Mouse (Mus musculus) left cerebral cortex, postnatal 10 days (tissue): ENCODE data around the gene Prim1. TPM values are rescaled to one million over a fixed set of nuclear protein-coding genes. Genes with fewer than 3 reads are reported as not detected.
"Not testable (repeated sequence)": the region's sequence is repeated elsewhere in the genome, so short reads cannot be mapped to it uniquely, and the experiment has no call there.

Source experiments
- DNase-seq, 2 experiments: peaks; one replicate each; pipeline ENCODE4 v3.0.0; 2021 to 2022; ENCODE audit warnings: low spot score in 2 of 2, mixed read lengths in 1 of 2; ENCODE audit errors: extremely low spot score in 1 of 2
- intact Hi-C: fragments of 180-260 bp; cut with DNase I; formaldehyde crosslinking; loops from one replicate; pipeline ENCODE4 v1.15.1; 2025
- total RNA-seq, 2 experiments: library from RNA; stranded (reverse); gene quantifications; 2 replicates each; pipeline ENCODE4 v1.2.3; 2021

The Prim1 gene
- total RNA-seq, 2 experiments from 2014 or later, result 10.5 to 10.9 TPM

- intact Hi-C loops, result no loop called here
- no peak for DNase-seq
These were observed 46.1 kb downstream of the Prim1 start for GRCm38 (mm10) chr10:128061109-128061508.

- DNase-seq, result no peak
- intact Hi-C loops, result no loop called here
These were observed 47.4 kb downstream of the Prim1 start for GRCm38 (mm10) chr10:128062221-128062989.

- intact Hi-C loops, result no loop called here
These were observed 51.1 kb downstream of the Prim1 start for GRCm38 (mm10) chr10:128066072-128066471.

GRCm38 (mm10) chr10:128069201-128069600 lies 54.2 kb downstream of the Prim1 start:
- intact Hi-C loops, result no loop called here
- DNase-seq, result no peak

More at GRCm38 (mm10) chr10:128066072-128066471, 51.1 kb downstream of the Prim1 start:
- no peak for DNase-seq

GRCm38 (mm10) chr10:128070432-128070831 lies 55.5 kb downstream of the Prim1 start:
- intact Hi-C loops, DNase-seq: not testable (repeated sequence)

GRCm38 (mm10) chr10:128078269-128078668 lies 63.3 kb downstream of the Prim1 start:
- DNase-seq, intact Hi-C loops: not testable (repeated sequence)

Other genes starting within 250 kb of the Prim1 start
- under 1 TPM; 0.47 to 0.66 TPM for gene Rdh9, start 238.8 kb upstream of the Prim1 start, total RNA-seq
- gene Rdh16, start 214.0 kb upstream of the Prim1 start, total RNA-seq, result under 1 TPM; 0.21 to 0.39 TPM
- not detected for gene Rdh19, start 165.2 kb upstream of the Prim1 start, total RNA-seq
- not detected for gene Rdh16f2, start 148.7 kb upstream of the Prim1 start, total RNA-seq
- gene Rdh7, start 126.4 kb upstream of the Prim1 start, total RNA-seq, result not detected
- not detected for gene Sdr9c7, start 116.7 kb upstream of the Prim1 start, total RNA-seq
- gene Hsd17b6, start 7.6 kb upstream of the Prim1 start, total RNA-seq, result not detected
- 100 to 1,000 TPM; 351 to 355 TPM for gene Naca, start 20.4 kb downstream of the Prim1 start, total RNA-seq
- gene Ptges3, start 43.8 kb downstream of the Prim1 start, total RNA-seq, result 100 to 1,000 TPM; 149 to 156 TPM
- gene Atp5b, start 68.1 kb downstream of the Prim1 start, total RNA-seq, result 1,000 to 10,000 TPM; 1,572 to 1,686 TPM
- gene Baz2a, start 76.4 kb downstream of the Prim1 start, total RNA-seq, result 10 to 100 TPM; 29.5 to 31.3 TPM
- 10 to 100 TPM; 10.7 to 11.6 TPM for gene Rbms2, start 165.1 kb downstream of the Prim1 start, total RNA-seq
- gene Gls2, start 179.3 kb downstream of the Prim1 start, total RNA-seq, result 10 to 100 TPM; 17.8 to 18.7 TPM
- gene Spryd4, start 196.6 kb downstream of the Prim1 start, total RNA-seq, result 10 to 100 TPM; 11.5 to 12.6 TPM
- gene Mip, start 210.7 kb downstream of the Prim1 start, total RNA-seq, result not detected
- 1 to 10 TPM; 8.3 to 9.7 TPM for gene Timeless, start 216.9 kb downstream of the Prim1 start, total RNA-seq
- gene Apon, start 238.9 kb downstream of the Prim1 start, total RNA-seq, result not detected